Mouse (Mus musculus) olfactory bulb, adult 2 months (tissue): Measurements from ENCODE around the gene Usb1. TPM values are rescaled to one million over a fixed set of nuclear protein-coding genes. Genes with fewer than 3 reads are reported as not detected.

Experiments used
- H3K27ac ChIP-seq: fragments of 200-500 bp; 2 replicates; pipeline ENCODE4 v1.5.1; 2012; ENCODE audit warnings: low read depth, low read length; ENCODE audit not compliant: insufficient read depth
- H3K4me1 ChIP-seq: fragments of 200-500 bp; 2 replicates; pipeline ENCODE4 v1.6.1; 2012; ENCODE audit warnings: low read length; ENCODE audit not compliant: control insufficient read depth, insufficient read depth
- H3K4me3 ChIP-seq: fragments of 200-500 bp; 2 replicates; pipeline ENCODE4 v1.5.1; 2012; ENCODE audit warnings: mild to moderate bottlenecking, low read depth, low read length, moderate library complexity; ENCODE audit not compliant: insufficient read depth
- CTCF ChIP-seq: fragments of 200-500 bp; IDR thresholded peaks from 2 replicates; pipeline ENCODE4 v1.5.1; 2012; ENCODE audit warnings: low read depth, mild to moderate bottlenecking, low read length, moderate library complexity; ENCODE audit not compliant: insufficient read depth
- POLR2A ChIP-seq: fragments of 200-500 bp; IDR thresholded peaks from 2 replicates; pipeline ENCODE4 v1.6.1; 2012; ENCODE audit warnings: mild to moderate bottlenecking, low read depth, low read length, moderate library complexity; ENCODE audit not compliant: insufficient read depth
- WGBS: fragments of 180-500 bp; shearing (Covaris S2); methylation state at CpG from one replicate; pipeline ENCODE4 v1.1.7; 2018; 5-methylcytosine and 5-hydroxymethylcytosine counted together
- polyA plus RNA-seq: library from polyadenylated mRNA; stranded (reverse); fragments of >200 nt; gene quantifications from 2 replicates; pipeline ENCODE4 v1.2.4, GENCODE M21; 2012; ENCODE audit warnings: low replicate concordance; ENCODE audit not compliant: missing spikeins, insufficient read depth, insufficient read length

The Usb1 gene
- polyA plus RNA-seq, 1 experiment = not detected

DNA sequence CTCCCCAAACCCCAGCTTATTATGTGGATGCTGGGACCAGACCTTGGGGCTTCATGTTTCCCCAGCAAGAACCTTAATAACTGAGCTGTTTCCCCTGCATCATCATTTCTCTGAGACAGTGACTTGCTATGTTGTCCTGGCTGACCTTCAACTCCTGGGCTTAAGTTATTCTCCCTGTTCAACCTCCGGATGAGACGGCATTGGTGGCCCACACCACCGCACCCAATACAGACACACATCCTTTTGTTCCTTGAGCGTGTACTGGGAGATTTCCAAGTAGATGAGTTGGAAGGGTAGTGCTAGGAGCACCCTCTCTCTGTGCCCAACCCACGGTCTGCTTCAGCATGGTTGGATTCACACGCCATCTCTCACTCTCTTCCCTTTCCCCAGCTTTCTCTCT is 18.2 kb upstream of the Usb1 start:
- Histone ChIP-seq H3K4me1 (no peaks in the 10 kb centered on the region), H3K27ac (no peak overlapping the region), H3K4me3 (no peak overlapping the region)
- TF ChIP-seq CTCF (no peak), POLR2A (no peak)
- 79% methylated on average over 6 of the region's 6 CpGs for whole genome bisulfite sequencing

DNA sequence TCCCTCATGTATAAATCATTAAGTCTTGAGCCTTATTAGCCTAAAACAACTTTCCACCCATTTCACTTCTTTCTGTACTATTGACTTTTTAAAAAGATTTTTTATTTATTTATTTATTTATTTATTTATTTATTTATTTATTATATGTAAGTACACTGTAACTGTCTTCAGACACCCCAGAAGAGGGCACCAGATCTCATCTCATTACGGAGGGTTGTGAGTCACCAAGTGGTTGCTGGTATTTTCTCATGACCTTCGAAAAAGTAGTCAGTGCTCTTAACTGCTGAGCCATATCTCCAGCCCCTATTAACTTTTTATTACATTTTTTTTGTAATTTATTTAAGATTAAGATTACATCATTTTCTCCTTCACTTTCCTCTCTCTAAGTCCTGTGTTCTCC is 17.4 kb upstream of the Usb1 start:
- Histone ChIP-seq H3K4me1 (no peaks in the 10 kb centered on the region), H3K4me3 (no peak overlapping the region), H3K27ac (no peak overlapping the region)
- TF ChIP-seq POLR2A (no peak), CTCF (no peak)
- 49% methylated on average over 2 of the region's 2 CpGs for WGBS

- 100% methylated on average over 1 of the region's 1 CpGs for whole genome bisulfite sequencing
These were observed 16.7 kb upstream of the Usb1 start for GRCm38 (mm10) chr8:95315350-95315749.

DNA sequence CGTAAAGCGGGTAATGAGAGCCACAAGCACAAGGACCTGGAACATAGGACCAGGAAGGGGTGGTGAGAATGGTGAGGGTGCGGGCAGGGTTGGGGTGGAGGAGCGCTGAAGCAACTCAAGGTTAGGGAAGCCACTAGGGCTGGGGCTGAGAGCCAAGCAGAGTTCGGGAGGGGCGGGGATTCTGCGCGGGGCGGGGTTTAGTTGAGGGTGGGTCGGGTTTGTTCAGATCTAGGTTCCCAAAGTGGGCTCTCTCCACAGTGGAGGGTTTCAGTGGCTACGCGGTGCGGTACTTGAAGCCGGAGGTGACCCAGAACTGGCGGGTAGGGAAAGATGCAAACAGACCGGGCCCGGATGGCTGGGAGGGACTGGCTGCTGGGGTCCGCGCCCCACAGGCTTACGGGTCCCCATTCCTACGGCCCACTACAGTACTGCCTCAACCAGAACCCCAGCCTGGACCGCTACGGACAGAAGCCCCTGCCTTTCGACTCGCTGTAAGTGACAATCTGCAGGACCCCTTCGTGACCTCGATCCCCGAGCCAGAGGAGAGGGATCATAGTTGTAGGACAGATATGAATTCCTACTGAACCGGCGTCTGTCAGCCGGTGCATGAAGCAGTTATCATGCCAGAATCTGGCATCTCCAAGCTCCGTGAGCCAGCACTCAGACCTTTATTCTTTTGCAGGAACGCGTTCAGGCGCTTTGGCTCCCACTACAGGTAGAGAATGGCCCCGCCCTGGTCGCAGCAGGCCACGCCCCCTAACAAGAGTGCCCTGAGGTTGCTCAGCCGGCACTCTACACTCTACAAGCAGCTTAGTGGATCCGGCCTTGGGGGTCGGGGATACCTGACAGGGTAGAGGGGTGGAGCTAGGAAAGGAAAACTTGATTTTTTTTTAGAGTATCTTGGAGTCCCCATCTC is 11.6 kb upstream of the Usb1 start:
- peaks cover 16% of the 10 kb centered on the region for H3K4me1 ChIP-seq
- H3K27ac ChIP-seq = no peak overlapping the region
- WGBS = 7% methylated on average over 41 of the region's 41 CpGs
- TF ChIP-seq CTCF (no peak), POLR2A (no peak)
- peak overlapping the region; percentile 16 for H3K4me3 ChIP-seq

More at GRCm38 (mm10) chr8:95315350-95315749, 16.7 kb upstream of the Usb1 start:
- no peak for TF ChIP-seq POLR2A
- peaks cover 5% of the 10 kb centered on the region for H3K4me1 ChIP-seq
- no peak overlapping the region for H3K27ac ChIP-seq
- H3K4me3 ChIP-seq = no peak overlapping the region

- Histone ChIP-seq H3K4me1 (peaks cover 20% of the 10 kb centered on the region), H3K27ac (no peak overlapping the region), H3K4me3 (no peak overlapping the region)
- TF ChIP-seq POLR2A (no peak), CTCF (no peak)
- 85% methylated on average over 3 of the region's 3 CpGs for WGBS
These were observed 8.9 kb upstream of the Usb1 start for GRCm38 (mm10) chr8:95323201-95323600.

- 45% methylated on average over 5 of the region's 5 CpGs for WGBS
- no peak overlapping the region for H3K4me3 ChIP-seq
- TF ChIP-seq POLR2A (no peak), CTCF (no peak)
- H3K4me1 ChIP-seq = peaks cover 22% of the 10 kb centered on the region
- no peak overlapping the region for H3K27ac ChIP-seq
These were observed 7.4 kb upstream of the Usb1 start for GRCm38 (mm10) chr8:95324646-95325045.

GRCm38 (mm10) chr8:95326822-95327221 is 5.3 kb upstream of the Usb1 start:
- 79% methylated on average over 5 of the region's 5 CpGs for WGBS
- H3K4me3 ChIP-seq = no peak overlapping the region
- no peak overlapping the region for H3K27ac ChIP-seq
- no peak for TF ChIP-seq POLR2A
- no peak for TF ChIP-seq CTCF
- peaks cover 12% of the 10 kb centered on the region for H3K4me1 ChIP-seq

DNA sequence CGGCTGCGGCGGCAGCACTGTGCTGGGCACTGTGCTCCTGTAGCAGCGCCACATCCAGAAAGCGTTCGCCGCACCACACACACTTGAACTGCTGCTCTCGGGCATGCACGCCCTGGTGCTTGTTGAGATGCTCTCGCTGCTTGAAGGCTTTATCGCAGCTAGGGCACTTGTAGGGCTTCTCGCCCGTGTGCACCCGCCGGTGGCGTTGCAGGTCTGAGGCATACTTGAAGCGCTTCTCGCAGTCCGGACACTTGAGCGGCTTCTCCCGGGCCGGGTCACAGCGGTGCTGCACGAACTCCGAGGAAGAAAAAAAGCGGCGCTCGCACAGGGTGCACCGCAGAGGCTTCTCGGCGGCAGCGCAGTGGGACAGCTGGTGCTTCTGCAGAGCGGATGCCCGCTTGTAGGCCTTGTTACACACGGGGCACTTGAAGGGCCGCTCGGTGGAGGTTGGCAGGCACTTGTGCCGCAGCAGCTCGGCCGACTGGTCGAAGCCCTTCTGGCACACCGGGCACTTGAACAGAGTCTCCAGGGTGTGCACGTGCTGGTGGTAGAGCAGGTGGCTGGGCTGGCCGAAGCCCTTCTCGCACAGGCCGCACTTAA is 4.1 kb upstream of the Usb1 start:
- no peak overlapping the region for H3K27ac ChIP-seq
- no peak overlapping the region for H3K4me3 ChIP-seq
- H3K4me1 ChIP-seq = peaks cover 15% of the 10 kb centered on the region
- 90% methylated on average over 46 of the region's 46 CpGs for WGBS
- TF ChIP-seq POLR2A (no peak), CTCF (no peak)

DNA sequence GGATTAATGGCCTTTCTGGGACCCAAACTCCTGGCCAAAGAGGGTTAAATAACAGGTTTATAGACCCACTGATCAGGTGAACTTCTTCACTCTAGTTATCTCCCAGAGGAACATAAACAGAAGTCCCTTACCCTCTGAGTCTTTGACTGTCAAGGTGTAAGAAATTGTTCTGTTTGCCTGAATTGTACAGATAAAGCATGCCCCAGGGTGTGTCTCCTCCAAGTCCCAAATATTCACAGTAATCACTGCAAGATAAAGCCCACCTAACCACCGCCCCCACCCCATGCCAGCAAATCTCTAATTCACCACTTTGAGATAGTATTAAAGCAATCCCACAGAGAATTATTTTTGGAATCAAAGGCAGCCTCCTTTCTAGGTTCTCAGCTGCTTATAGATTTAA is 1.7 kb upstream of the Usb1 start:
- peaks cover 12% of the 10 kb centered on the region for H3K4me1 ChIP-seq
- TF ChIP-seq POLR2A (no peak), CTCF (no peak)
- H3K4me3 ChIP-seq = no peak overlapping the region
- no peak overlapping the region for H3K27ac ChIP-seq
- 43% methylated on average over 1 of the region's 1 CpGs for WGBS
